Mouse (Mus musculus): ENCODE data around the gene Cyp4v3.

- TF ChIP-seq CTCF (IDR thresholded peaks at IDR 0.05; ENCODE audit: borderline replicate concordance, insufficient read depth, low read length) (peak; percentile 71; the same call in 1 of the 2 replicates), POLR2A (IDR thresholded peaks at IDR 0.05; ENCODE audit: low read depth, low read length) (no peak)
Observed at GRCm38 (mm10) chr8:45345031-45345430, 12.0 kb upstream of the Cyp4v3 start.
